Mouse (Mus musculus) megakaryocyte, embryonic 14.5 days (primary cell): Measurements from ENCODE around the gene Cd37.

Source experiments
- FLI1 ChIP-seq: IDR thresholded peaks from 2 replicates; pipeline ENCODE4 v1.6.1; 2012; ENCODE audit warnings: low read length, inconsistent platforms, mixed read lengths
- GATA1 ChIP-seq: IDR thresholded peaks from 3 replicates; pipeline ENCODE4 v1.6.1; 2012; ENCODE audit warnings: mixed read lengths, low read length, inconsistent platforms, borderline replicate concordance

- TF ChIP-seq FLI1 (no peak), GATA1 (no peak)
These were observed 26.6 kb downstream of the Cd37 start for GRCm38 (mm10) chr7:45212356-45212755.
